In genomic region chr5:99444777-99445176, GRCm38 (mm10) we compare ENCODE assay signal across 22 mouse cellular contexts.
DNase-seq lines count a peak whose midpoint lies in the region; ATAC-seq and TF ChIP-seq lines count a peak whose summit lies in the region.
"Had no signal": no experiment of that assay in that cellular context is flagged by ENCODE, and none has a peak within 500 bp of the region (broad histone marks: within the 10 kb centered on the region; RNA-seq: fewer than 3 reads in every experiment).

No protein-coding gene starts in this region.

- H3K4me1 ChIP-seq in forebrain, embryonic 14.5 days (ENCODE audit: control insufficient read depth, insufficient read depth, low read length): peaks cover 14% of the 10 kb centered on the region
- H3K4me1 ChIP-seq in forebrain, embryonic 13.5 days: peaks cover 9% of the 10 kb centered on the region
- no peaks in the 10 kb centered on the region for H3K4me1 ChIP-seq in hindbrain, postnatal 0 days (ENCODE audit: insufficient read depth, low read length)
- H3K4me1 ChIP-seq in hindbrain, embryonic 12.5 days: no peaks in the 10 kb centered on the region
- H3K4me1 ChIP-seq: embryonic facial prominence, embryonic 12.5 days; embryonic facial prominence, embryonic 15.5 days had no signal

- intact Hi-C loops in left cerebral cortex, adult 2 months (cut with DNase I): no loop called here

- H3K27ac ChIP-seq in forebrain, embryonic 14.5 days (ENCODE audit: low read depth, low read length): no peak overlapping the region
- no peak overlapping the region for H3K27ac ChIP-seq in forebrain, embryonic 13.5 days
- H3K27ac ChIP-seq in hindbrain, postnatal 0 days: no peak overlapping the region
- no peak overlapping the region for H3K27ac ChIP-seq in hindbrain, embryonic 12.5 days
- H3K27ac ChIP-seq in left cerebral cortex, adult 2 months: no peak overlapping the region
- H3K27ac ChIP-seq: embryonic facial prominence, embryonic 12.5 days; embryonic facial prominence, embryonic 15.5 days; heart, embryonic 15.5 days had no signal

- H3K9ac ChIP-seq in forebrain, embryonic 14.5 days (ENCODE audit: low read length): no peak overlapping the region
- H3K9ac ChIP-seq in forebrain, embryonic 13.5 days: no peak overlapping the region
- no peak overlapping the region for H3K9ac ChIP-seq in hindbrain, postnatal 0 days (replicated peaks; ENCODE audit: low read length)
- no peak overlapping the region for H3K9ac ChIP-seq in hindbrain, embryonic 12.5 days
- H3K9ac ChIP-seq: embryonic facial prominence, embryonic 12.5 days; embryonic facial prominence, embryonic 15.5 days; heart, embryonic 12.5 days; heart, embryonic 15.5 days had no signal

- no peak for TF ChIP-seq CTCF in hindbrain, postnatal 0 days (IDR thresholded peaks at IDR 0.05; ENCODE audit: low read depth)
- TF ChIP-seq CTCF in left cerebral cortex, adult 2 months (IDR thresholded peaks at IDR 0.05): no peak

- no peaks in the 10 kb centered on the region for H3K27me3 ChIP-seq in forebrain, embryonic 14.5 days (replicated peaks; ENCODE audit: control insufficient read depth, insufficient read depth, low read length)
- no peaks in the 10 kb centered on the region for H3K27me3 ChIP-seq in forebrain, embryonic 13.5 days
- no peaks in the 10 kb centered on the region for H3K27me3 ChIP-seq in hindbrain, postnatal 0 days (ENCODE audit: insufficient read depth, low read length)
- H3K27me3 ChIP-seq in hindbrain, embryonic 12.5 days: no peaks in the 10 kb centered on the region
- H3K27me3 ChIP-seq: embryonic facial prominence, embryonic 12.5 days; embryonic facial prominence, embryonic 15.5 days; heart, embryonic 12.5 days; heart, embryonic 15.5 days had no signal

- H3K4me3 ChIP-seq in forebrain, embryonic 14.5 days (ENCODE audit: low read depth, low read length): no peak overlapping the region
- H3K4me3 ChIP-seq in forebrain, embryonic 13.5 days: no peak overlapping the region
- no peak overlapping the region for H3K4me3 ChIP-seq in hindbrain, postnatal 0 days (ENCODE audit: low read length)
- no peak overlapping the region for H3K4me3 ChIP-seq in hindbrain, embryonic 12.5 days
- no peak overlapping the region for H3K4me3 ChIP-seq in left cerebral cortex, adult 2 months
- H3K4me3 ChIP-seq: embryonic facial prominence, embryonic 12.5 days; embryonic facial prominence, embryonic 15.5 days; heart, embryonic 12.5 days; heart, embryonic 15.5 days had no signal

- WGBS in forebrain, embryonic 14.5 days: 27% methylated on average over 7 of the region's 7 CpGs
- 40% methylated on average over 7 of the region's 7 CpGs for WGBS in forebrain, embryonic 13.5 days
- WGBS in hindbrain, postnatal 0 days: 45% methylated on average over 7 of the region's 7 CpGs
- 76% methylated on average over 7 of the region's 7 CpGs for WGBS in hindbrain, embryonic 12.5 days

- no peaks in the 10 kb centered on the region for H3K36me3 ChIP-seq in forebrain, embryonic 14.5 days (ENCODE audit: control insufficient read depth, insufficient read depth, low read length)
- no peaks in the 10 kb centered on the region for H3K36me3 ChIP-seq in forebrain, embryonic 13.5 days (ENCODE audit: poor library complexity, severe bottlenecking)
- no peaks in the 10 kb centered on the region for H3K36me3 ChIP-seq in hindbrain, postnatal 0 days (ENCODE audit: insufficient read depth, low read length)
- no peaks in the 10 kb centered on the region for H3K36me3 ChIP-seq in hindbrain, embryonic 12.5 days
- H3K36me3 ChIP-seq: embryonic facial prominence, embryonic 12.5 days; embryonic facial prominence, embryonic 15.5 days; heart, embryonic 12.5 days; heart, embryonic 15.5 days had no signal

- DNase-seq in forebrain, embryonic 14.5 days (ENCODE audit: low spot score): peak; percentile 30
- no peak for DNase-seq in hindbrain, postnatal 0 days (ENCODE audit: low spot score)
- peak; percentile 64 for DNase-seq in brain, adult 2 months (ENCODE audit: low read depth, low spot score)
- no peak for DNase-seq in left cerebral cortex, adult 2 months (ENCODE audit: extremely low spot score in 1 of 2, low spot score in 2 of 2)
- DNase-seq: adrenal gland, adult 8-10 months; adrenal gland, postnatal 25 days; cerebellum, adult 11 months; cerebellum, adult 2 months; cerebellum, adult 9-11 months; cerebellum, postnatal 25 days; gastrocnemius, postnatal 25 days; heart, adult 18-20 months; heart, postnatal 10 days; heart, postnatal 4 days had no signal

- no peak overlapping the region for H3K4me2 ChIP-seq in forebrain, embryonic 14.5 days (ENCODE audit: low read length)
- no peak overlapping the region for H3K4me2 ChIP-seq in forebrain, embryonic 13.5 days
- no peak overlapping the region for H3K4me2 ChIP-seq in hindbrain, postnatal 0 days (ENCODE audit: low read depth, low read length)
- no peak overlapping the region for H3K4me2 ChIP-seq in hindbrain, embryonic 12.5 days (replicated peaks)
- H3K4me2 ChIP-seq: embryonic facial prominence, embryonic 12.5 days; embryonic facial prominence, embryonic 15.5 days; heart, embryonic 12.5 days; heart, embryonic 15.5 days had no signal

- no peaks in the 10 kb centered on the region for H3K9me3 ChIP-seq in forebrain, embryonic 14.5 days (replicated peaks; ENCODE audit: control insufficient read depth, low read length)
- no peaks in the 10 kb centered on the region for H3K9me3 ChIP-seq in forebrain, embryonic 13.5 days (replicated peaks)
- no peaks in the 10 kb centered on the region for H3K9me3 ChIP-seq in hindbrain, postnatal 0 days (ENCODE audit: low read length)
- no peaks in the 10 kb centered on the region for H3K9me3 ChIP-seq in hindbrain, embryonic 12.5 days (replicated peaks)
- H3K9me3 ChIP-seq: embryonic facial prominence, embryonic 12.5 days; embryonic facial prominence, embryonic 15.5 days; heart, embryonic 12.5 days; heart, embryonic 15.5 days had no signal

- ATAC-seq in forebrain, embryonic 14.5 days: no peak
- no peak for ATAC-seq in forebrain, embryonic 13.5 days
- 0 out of 2 replicates have a peak, but pooled peaks have one; percentile 43 for ATAC-seq in hindbrain, postnatal 0 days
- ATAC-seq in hindbrain, embryonic 12.5 days (ENCODE audit: low FRiP score): no peak
- ATAC-seq: activated CD4-positive, CD25-positive, alpha-beta regulatory T cell, adult 4 months; intestine, postnatal 0 days had no signal

Comparison
In these comparisons a context has a peak if more than half of its experiments do, and no peak if none do; other contexts are left out.
1. DNase-seq: peak in forebrain, embryonic 14.5 days (single experiment) and brain, adult 2 months (single experiment); none in hindbrain, postnatal 0 days (single experiment) and left cerebral cortex, adult 2 months (0 of 2).